Mouse (Mus musculus) gastrocnemius, adult 2 months (tissue): Measurements from ENCODE around the gene Rab11fip4. TPM values are rescaled to one million over a fixed set of nuclear protein-coding genes. Genes with fewer than 3 reads are reported as not detected.
A peak's percentile ranks its signal among the peaks of the same experiment; 100 is the strongest.

Experiments
- DNase-seq: peaks from one replicate; pipeline ENCODE4 v3.0.0; 2022
- H3K27ac ChIP-seq: fragments of 200-600 bp; 2 replicates; pipeline ENCODE4 v1.8.1; 2022; ENCODE audit warnings: mild to moderate bottlenecking
- H3K4me3 ChIP-seq: fragments of 200-600 bp; 2 replicates; pipeline ENCODE4 v1.8.1; 2022; ENCODE audit warnings: mild to moderate bottlenecking, moderate library complexity
- CTCF ChIP-seq: fragments of 200-600 bp; IDR thresholded peaks from 2 replicates; pipeline ENCODE4 v1.8.1; 2022; ENCODE audit warnings: antibody characterized with exemption, mild to moderate bottlenecking, moderate library complexity
- intact Hi-C: fragments of 180-260 bp; cut with DNase I; formaldehyde crosslinking; loops from one replicate; pipeline ENCODE4 v1.15.1; 2025
- total RNA-seq, 2 experiments: library from RNA; stranded (reverse); gene quantifications; 2 replicates each; pipeline ENCODE4 v1.2.3; 2021

Gene Rab11fip4
- total RNA-seq, 2 experiments from 2014 or later = 0.20 to 0.67 TPM

- H3K4me3 ChIP-seq = peak overlapping the region; percentile 95
- intact Hi-C loops = loop anchor here (5.0 kb wide), 1 partner anchor 248 kb away; the partner anchor contains the start of gene Utp6
- DNase-seq = no peak
- H3K27ac ChIP-seq = peak overlapping the region; percentile 95
- TF ChIP-seq CTCF = no peak
These were observed 123.7 kb downstream of the Rab11fip4 start for GRCm38 (mm10) chr11:79714743-79715110.

GRCm38 (mm10) chr11:79715316-79715715 is 124.3 kb downstream of the Rab11fip4 start:
- peak; percentile 63 for DNase-seq
- peak overlapping the region; percentile 95 for H3K27ac ChIP-seq
- TF ChIP-seq CTCF = no peak
- peak overlapping the region; percentile 95 for H3K4me3 ChIP-seq
- intact Hi-C loops = no loop called here

GRCm38 (mm10) chr11:79715733-79716452 is 124.9 kb downstream of the Rab11fip4 start:
- no peak for TF ChIP-seq CTCF
- H3K27ac ChIP-seq = peak overlapping the region; percentile 95
- intact Hi-C loops = no loop called here
- H3K4me3 ChIP-seq = peak overlapping the region; percentile 95
- no peak for DNase-seq

GRCm38 (mm10) chr11:79716453-79716749 is 125.4 kb downstream of the Rab11fip4 start:
- intact Hi-C loops = no loop called here
- H3K4me3 ChIP-seq = peak overlapping the region; percentile 15; the same call in 1 of the 2 replicates
- no peak for DNase-seq
- peak overlapping the region; percentile 90 for H3K27ac ChIP-seq
- no peak for TF ChIP-seq CTCF

- intact Hi-C loops = no loop called here
- DNase-seq = peak; percentile 51
- TF ChIP-seq CTCF = no peak
- H3K4me3 ChIP-seq = peak overlapping the region; percentile 47
- peak overlapping the region; percentile 90 for H3K27ac ChIP-seq
These were observed 126.3 kb downstream of the Rab11fip4 start for GRCm38 (mm10) chr11:79717271-79717670.

- DNase-seq = no peak
- peak overlapping the region; percentile 47 for H3K4me3 ChIP-seq
- no peak for TF ChIP-seq CTCF
- H3K27ac ChIP-seq = peak overlapping the region; percentile 90
- intact Hi-C loops = no loop called here
These were observed 126.8 kb downstream of the Rab11fip4 start for GRCm38 (mm10) chr11:79717801-79718200.

GRCm38 (mm10) chr11:79718202-79718601 is 127.2 kb downstream of the Rab11fip4 start:
- no peak for DNase-seq
- no peak for TF ChIP-seq CTCF
- H3K4me3 ChIP-seq = peak overlapping the region; percentile 47
- intact Hi-C loops = no loop called here
- peak overlapping the region; percentile 90 for H3K27ac ChIP-seq

GRCm38 (mm10) chr11:79718829-79719346 is 127.9 kb downstream of the Rab11fip4 start:
- intact Hi-C loops = no loop called here
- TF ChIP-seq CTCF = no peak
- DNase-seq = peak; percentile 80
- Histone ChIP-seq H3K4me3 (peak overlapping the region; percentile 47), H3K27ac (peak overlapping the region; percentile 90)

GRCm38 (mm10) chr11:79720737-79721136 is 129.7 kb downstream of the Rab11fip4 start:
- H3K4me3 ChIP-seq = no peak overlapping the region
- TF ChIP-seq CTCF = no peak
- intact Hi-C loops = no loop called here
- DNase-seq = peak; percentile 72
- H3K27ac ChIP-seq = peak overlapping the region; percentile 90

GRCm38 (mm10) chr11:79722811-79723210 is 131.8 kb downstream of the Rab11fip4 start:
- intact Hi-C loops = no loop called here
- H3K27ac ChIP-seq = peak overlapping the region; percentile 90
- DNase-seq = peak; percentile 59
- no peak for TF ChIP-seq CTCF
- H3K4me3 ChIP-seq = no peak overlapping the region

- Histone ChIP-seq H3K4me3 (no peak overlapping the region), H3K27ac (no peak overlapping the region)
- no peak for TF ChIP-seq CTCF
- DNase-seq = no peak
- intact Hi-C loops = no loop called here
These were observed 134.0 kb downstream of the Rab11fip4 start for GRCm38 (mm10) chr11:79725005-79725404.

GRCm38 (mm10) chr11:79729231-79730047 is 138.4 kb downstream of the Rab11fip4 start:
- H3K4me3 ChIP-seq = peak overlapping the region; percentile 33
- intact Hi-C loops = no loop called here
- DNase-seq = peak; percentile 75
- TF ChIP-seq CTCF = no peak
- peak overlapping the region; percentile 79 for H3K27ac ChIP-seq

GRCm38 (mm10) chr11:79730462-79730861 is 139.4 kb downstream of the Rab11fip4 start:
- Histone ChIP-seq H3K4me3 (no peak overlapping the region), H3K27ac (peak overlapping the region; percentile 79)
- no peak for DNase-seq
- intact Hi-C loops = no loop called here
- TF ChIP-seq CTCF = no peak
